Comparison of ENCODE assay signal across 16 mouse cellular contexts in the genomic region with DNA sequence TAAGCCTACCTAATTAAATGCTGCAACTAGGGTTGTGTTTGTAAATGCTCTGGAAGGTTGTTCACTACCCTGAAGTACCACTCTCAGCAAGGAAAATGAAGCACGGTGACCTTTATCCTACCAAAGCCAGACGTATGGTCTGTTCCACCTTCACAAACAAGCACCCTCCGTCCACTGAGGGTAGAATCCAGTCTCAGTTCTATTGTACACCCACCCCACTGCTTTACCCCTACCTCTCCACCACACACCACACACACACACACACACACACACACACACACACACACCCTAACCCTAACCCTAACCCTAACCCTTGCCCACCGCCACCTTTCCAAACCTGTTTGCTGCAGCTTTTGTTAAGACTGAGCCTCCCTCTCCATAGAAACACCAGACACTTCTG. TPM values are rescaled to one million over a fixed set of nuclear protein-coding genes. Genes with fewer than 3 reads are reported as not detected.
"Had no signal": no experiment of that assay in that cellular context is flagged by ENCODE, and none has a peak within 500 bp of the region (broad histone marks: within the 10 kb centered on the region; RNA-seq: fewer than 3 reads in every experiment).

No protein-coding gene starts in this region.

- H3K36me3 ChIP-seq: midbrain, embryonic 15.5 days had no signal

- H3K9me3 ChIP-seq: midbrain, embryonic 15.5 days had no signal

- H3K9ac ChIP-seq: kidney, embryonic 15.5 days; limb, embryonic 12.5 days; midbrain, embryonic 15.5 days had no signal

- H3K4me3 ChIP-seq: kidney, embryonic 15.5 days; limb, embryonic 12.5 days; midbrain, embryonic 15.5 days had no signal

- ATAC-seq: hindbrain, postnatal 0 days; lung, postnatal 0 days; midbrain, embryonic 15.5 days had no signal

- H3K4me1 ChIP-seq: kidney, embryonic 15.5 days; limb, embryonic 12.5 days had no signal

- H3K27ac ChIP-seq: hindbrain, postnatal 0 days; kidney, embryonic 15.5 days; limb, embryonic 12.5 days; midbrain, embryonic 15.5 days had no signal

- DNase-seq: kidney, adult 11 months; kidney, postnatal 36 days; layer of hippocampus, adult 9-11 months; layer of hippocampus, postnatal 36 days; lung, postnatal 36 days; right cerebral cortex, postnatal 25 days; thymus, postnatal 4 days had no signal

- H3K27me3 ChIP-seq: kidney, embryonic 15.5 days; limb, embryonic 12.5 days; midbrain, embryonic 15.5 days had no signal

- H3K4me2 ChIP-seq: kidney, embryonic 15.5 days; limb, embryonic 12.5 days; midbrain, embryonic 15.5 days had no signal

RNA-seq across cellular contexts. Expression of gene Gm42791, which starts 49.1 kb away (rescaled TPM):
- total RNA-seq: hindbrain, postnatal 0 days; liver, adult 2 months; megakaryocyte progenitor cell, adult 5-6 weeks had no signal
- polyA plus RNA-seq: kidney, embryonic 15.5 days; liver, adult 2 months; neural tube, embryonic 14.5 days; small intestine, adult 2 months had no signal
